Mouse (Mus musculus) limb, embryonic 15.5 days (tissue): ENCODE results near the gene Sh3pxd2a. TPM values are rescaled to one million over a fixed set of nuclear protein-coding genes. Genes with fewer than 3 reads are reported as not detected.

Experiments used
- ATAC-seq: fragments of 200-750 bp; cut with Nextera tagmentation; 2 replicates; pipeline ENCODE4 v1.8.0; 2017; ENCODE audit warnings: low read depth, moderate TSS enrichment; ENCODE audit not compliant: insufficient number of reproducible peaks, low FRiP score, low TSS enrichment
- H3K27ac ChIP-seq: fragments of 300-500 bp; sonication (generic); 2 replicates; pipeline ENCODE4 v1.5.1; 2015; ENCODE audit warnings: moderate library complexity, mild to moderate bottlenecking, inconsistent platforms
- H3K27me3 ChIP-seq: fragments of 300-500 bp; sonication (generic); 2 replicates; pipeline ENCODE4 v1.6.1; 2015; ENCODE audit warnings: inconsistent platforms
- H3K36me3 ChIP-seq: fragments of 300-500 bp; sonication (generic); 2 replicates; pipeline ENCODE4 v1.6.1; 2015; ENCODE audit warnings: inconsistent platforms
- H3K4me1 ChIP-seq: fragments of 300-500 bp; sonication (generic); 2 replicates; pipeline ENCODE4 v1.6.1; 2015; ENCODE audit warnings: inconsistent platforms
- H3K4me2 ChIP-seq: fragments of 300-500 bp; sonication (generic); 2 replicates; pipeline ENCODE4 v1.6.1; 2015; ENCODE audit warnings: mild to moderate bottlenecking, inconsistent platforms
- H3K4me3 ChIP-seq: fragments of 300-500 bp; sonication (generic); 2 replicates; pipeline ENCODE4 v1.5.1; 2015; ENCODE audit warnings: mild to moderate bottlenecking, inconsistent platforms
- H3K9ac ChIP-seq: fragments of 300-500 bp; sonication (generic); 2 replicates; pipeline ENCODE4 v1.6.1; 2015; ENCODE audit warnings: inconsistent platforms
- H3K9me3 ChIP-seq: fragments of 300-500 bp; sonication (generic); 2 replicates; pipeline ENCODE4 v1.6.1; 2016; ENCODE audit warnings: inconsistent platforms
- WGBS: fragments of 180-500 bp; shearing (Covaris S2); methylation state at CpG from one replicate; pipeline ENCODE4 v1.1.7; 2015; 5-methylcytosine and 5-hydroxymethylcytosine counted together
- polyA plus RNA-seq: library from polyadenylated mRNA; unstranded; fragments of >200 nt; fragmentation: Nextera tagmentation; extraction: Ambion mirVana; gene quantifications from 2 replicates; pipeline ENCODE4 v1.2.1, GENCODE M21; 2015

The Sh3pxd2a gene
- polyA plus RNA-seq, 1 experiment from 2014 or later: 12.4 TPM

DNA sequence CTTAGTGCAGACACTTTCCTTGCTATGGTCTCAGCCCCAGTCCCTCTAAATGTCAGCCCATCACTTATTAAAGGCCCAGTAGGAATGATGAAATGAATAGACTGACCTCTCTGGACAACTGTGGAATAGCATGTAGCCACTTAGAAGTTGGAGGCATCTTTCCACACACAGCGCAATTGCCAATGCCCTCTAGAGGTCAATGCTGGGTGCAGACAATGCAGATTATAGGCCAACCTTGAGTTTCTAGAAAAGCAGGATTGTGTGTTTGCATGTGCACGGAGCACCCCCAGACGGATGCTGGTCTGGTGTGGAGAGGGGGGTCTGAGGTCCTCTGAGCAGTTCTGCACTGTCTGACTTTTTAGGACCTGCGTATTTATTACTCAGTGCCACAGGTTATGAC lies 39.4 kb upstream of the Sh3pxd2a start:
- Histone ChIP-seq H3K36me3 (peaks cover 14% of the 10 kb centered on the region), H3K4me3 (no peak overlapping the region), H3K4me2 (no peak overlapping the region), H3K9me3 (no peaks in the 10 kb centered on the region), H3K9ac (no peak overlapping the region), H3K27me3 (no peaks in the 10 kb centered on the region), H3K4me1 (peaks cover 25% of the 10 kb centered on the region), H3K27ac (no peak overlapping the region)
- WGBS: 76% methylated on average over 4 of the region's 4 CpGs
- ATAC-seq: no peak

DNA sequence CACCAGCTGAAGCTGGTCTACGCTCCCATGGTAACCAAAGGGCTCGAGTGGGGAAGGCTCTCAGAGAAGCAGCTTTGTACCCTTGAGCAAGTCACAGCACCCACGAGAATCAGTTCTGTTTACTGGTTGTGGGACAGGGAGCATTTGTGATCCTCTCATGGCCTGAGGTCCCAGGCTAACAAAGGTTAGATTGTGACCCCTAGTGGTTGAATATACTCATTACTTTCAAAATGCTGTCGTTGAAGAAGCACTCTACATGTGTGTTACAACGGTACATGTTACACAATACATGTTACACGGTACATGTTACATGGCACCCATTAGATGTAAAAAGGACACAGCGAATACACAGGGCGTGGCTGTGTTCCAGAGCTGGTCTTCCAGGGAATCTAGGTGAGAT lies 38.4 kb upstream of the Sh3pxd2a start:
- no peak overlapping the region for H3K4me3 ChIP-seq
- no peak for ATAC-seq
- 69% methylated on average over 8 of the region's 8 CpGs for WGBS
- H3K27ac ChIP-seq: no peak overlapping the region
- no peak overlapping the region for H3K9ac ChIP-seq
- H3K27me3 ChIP-seq: no peaks in the 10 kb centered on the region
- no peaks in the 10 kb centered on the region for H3K9me3 ChIP-seq
- H3K4me1 ChIP-seq: peaks cover 24% of the 10 kb centered on the region
- peaks cover 14% of the 10 kb centered on the region for H3K36me3 ChIP-seq
- H3K4me2 ChIP-seq: no peak overlapping the region

DNA sequence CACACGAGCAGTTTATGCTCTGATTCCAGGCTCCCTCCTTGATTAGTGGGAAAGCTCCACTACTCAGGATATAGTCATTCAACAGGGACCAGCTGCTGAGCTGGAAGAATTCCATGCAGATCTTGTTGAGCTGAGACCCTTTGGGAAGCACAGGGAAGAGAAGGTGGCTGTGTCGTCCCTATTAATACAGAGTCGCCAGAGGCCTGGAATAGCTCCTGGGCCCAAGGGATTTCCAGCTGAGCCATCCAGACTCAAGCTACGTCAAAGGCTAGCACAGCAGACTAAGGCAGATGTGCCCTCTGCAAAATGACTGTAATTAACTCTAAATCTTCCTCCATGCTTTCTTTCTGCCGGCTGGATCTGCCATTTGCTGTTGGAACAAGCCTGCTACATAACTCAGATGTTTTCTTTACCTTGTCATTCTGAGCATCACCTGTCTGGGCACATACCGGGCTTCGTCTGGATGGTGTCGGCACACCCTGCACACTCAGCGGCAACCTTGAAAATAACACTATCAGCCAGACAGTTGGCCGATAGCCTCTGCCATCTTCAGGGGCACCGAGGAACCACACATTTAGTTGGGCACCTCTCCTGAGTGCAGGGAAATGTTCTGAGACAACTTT lies 36.3 kb upstream of the Sh3pxd2a start:
- Histone ChIP-seq H3K9ac (no peak overlapping the region), H3K36me3 (peaks cover 8% of the 10 kb centered on the region), H3K27ac (peak overlapping the region; percentile 75), H3K27me3 (no peaks in the 10 kb centered on the region), H3K4me3 (no peak overlapping the region), H3K4me2 (no peak overlapping the region), H3K4me1 (peaks cover 27% of the 10 kb centered on the region), H3K9me3 (no peaks in the 10 kb centered on the region)
- ATAC-seq: no peak
- WGBS: 56% methylated on average over 11 of the region's 11 CpGs

DNA sequence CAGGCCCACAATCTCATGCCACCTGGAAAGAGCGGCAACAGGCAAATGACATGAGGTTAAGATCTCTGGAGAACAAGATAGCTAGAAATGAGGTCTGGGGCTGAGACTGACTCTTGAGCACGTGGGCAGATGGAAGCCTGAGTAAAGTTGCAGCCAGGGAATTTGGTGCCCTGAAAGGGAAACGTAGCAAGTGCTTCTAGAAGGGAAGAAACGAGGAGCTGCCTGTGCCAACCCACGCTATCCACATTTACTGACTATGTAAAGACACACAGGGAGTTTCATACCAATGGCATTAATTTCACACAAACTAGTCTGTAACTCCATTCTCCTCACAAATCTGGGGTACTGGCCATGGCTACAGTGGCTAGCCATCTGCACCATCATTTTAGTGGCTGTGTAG lies 35.6 kb upstream of the Sh3pxd2a start:
- no peaks in the 10 kb centered on the region for H3K27me3 ChIP-seq
- 72% methylated on average over 5 of the region's 5 CpGs for WGBS
- H3K4me3 ChIP-seq: no peak overlapping the region
- no peak overlapping the region for H3K4me2 ChIP-seq
- H3K27ac ChIP-seq: peak overlapping the region; percentile 64; the same call in 1 of the 2 replicates
- H3K36me3 ChIP-seq: peaks cover 3% of the 10 kb centered on the region
- peaks cover 27% of the 10 kb centered on the region for H3K4me1 ChIP-seq
- no peak overlapping the region for H3K9ac ChIP-seq
- ATAC-seq: no peak
- no peaks in the 10 kb centered on the region for H3K9me3 ChIP-seq

DNA sequence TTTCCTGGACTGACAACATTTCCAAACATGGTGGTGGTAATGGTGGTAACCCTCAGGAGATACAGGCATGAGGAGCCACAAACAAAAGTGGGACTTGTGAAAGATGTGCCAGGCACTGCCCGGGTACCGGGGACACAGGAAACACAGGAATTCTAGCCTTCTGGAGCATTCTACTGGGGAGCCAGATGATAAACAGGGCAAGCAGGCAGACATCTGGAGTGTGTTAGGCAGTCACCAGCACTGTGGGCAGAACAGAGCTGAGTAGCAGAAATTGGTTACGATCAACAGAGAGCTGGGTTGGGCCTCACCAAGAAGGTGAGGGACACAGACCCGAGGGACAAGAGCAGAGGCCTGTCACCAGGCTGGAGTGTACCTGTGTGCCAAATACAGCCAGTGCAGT lies 34.7 kb upstream of the Sh3pxd2a start:
- Histone ChIP-seq H3K27ac (peak overlapping the region; percentile 64), H3K9me3 (no peaks in the 10 kb centered on the region), H3K4me1 (peaks cover 27% of the 10 kb centered on the region), H3K4me2 (no peak overlapping the region), H3K9ac (no peak overlapping the region), H3K36me3 (peaks cover 3% of the 10 kb centered on the region), H3K4me3 (no peak overlapping the region), H3K27me3 (no peaks in the 10 kb centered on the region)
- 26% methylated on average over 4 of the region's 4 CpGs for WGBS
- no peak for ATAC-seq

DNA sequence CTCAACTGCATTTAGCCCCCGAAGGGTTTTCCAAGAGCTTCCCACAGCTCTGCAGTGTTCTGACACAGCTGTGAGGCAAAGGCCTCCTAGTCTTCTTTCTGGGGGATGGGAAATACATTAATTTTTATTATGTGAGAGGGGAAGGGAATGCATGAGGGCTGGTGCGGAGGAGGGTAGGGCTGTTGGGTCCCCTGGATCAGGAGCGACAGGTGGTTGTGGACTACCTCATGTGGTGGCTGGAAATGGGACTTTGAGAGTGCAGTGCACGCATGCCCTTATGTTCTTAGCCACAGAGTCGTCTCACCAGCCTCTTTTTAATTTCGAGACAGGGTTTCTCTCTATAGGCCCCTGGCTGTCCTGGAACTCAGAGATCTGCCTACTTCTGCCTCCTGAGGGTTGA lies 33.5 kb upstream of the Sh3pxd2a start:
- Histone ChIP-seq H3K4me1 (peaks cover 37% of the 10 kb centered on the region), H3K36me3 (no peaks in the 10 kb centered on the region; the same call in 1 of the 2 replicates), H3K4me2 (no peak overlapping the region), H3K27ac (peak overlapping the region; percentile 6; the same call in 1 of the 2 replicates), H3K27me3 (no peaks in the 10 kb centered on the region), H3K9ac (no peak overlapping the region), H3K4me3 (no peak overlapping the region), H3K9me3 (no peaks in the 10 kb centered on the region)
- WGBS: 43% methylated on average over 6 of the region's 6 CpGs
- no peak for ATAC-seq

DNA sequence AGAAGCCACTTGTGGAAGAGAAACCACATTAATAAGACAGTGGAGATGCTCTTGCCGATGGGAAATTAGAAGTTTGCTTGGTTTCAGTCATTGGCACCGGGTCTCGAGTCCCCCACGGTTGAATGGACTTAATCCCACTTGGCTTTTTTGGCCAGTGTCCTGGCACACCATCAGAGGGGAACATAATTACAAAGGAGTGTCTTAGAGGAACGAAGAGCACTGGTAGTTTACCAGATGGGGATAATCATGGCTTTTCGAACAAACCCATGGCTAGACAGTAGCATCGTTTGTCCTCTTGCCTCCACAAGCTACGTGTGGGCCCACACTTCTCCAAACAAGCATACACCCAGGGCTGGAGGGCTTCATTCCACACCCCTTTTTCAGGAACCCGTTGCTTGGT lies 33.1 kb upstream of the Sh3pxd2a start:
- Histone ChIP-seq H3K9me3 (no peaks in the 10 kb centered on the region), H3K27me3 (no peaks in the 10 kb centered on the region), H3K4me3 (no peak overlapping the region), H3K4me2 (no peak overlapping the region), H3K9ac (no peak overlapping the region), H3K27ac (peak overlapping the region; percentile 6; the same call in 1 of the 2 replicates), H3K36me3 (no peaks in the 10 kb centered on the region; the same call in 1 of the 2 replicates), H3K4me1 (peaks cover 38% of the 10 kb centered on the region)
- WGBS: 52% methylated on average over 9 of the region's 9 CpGs
- ATAC-seq: no peak

DNA sequence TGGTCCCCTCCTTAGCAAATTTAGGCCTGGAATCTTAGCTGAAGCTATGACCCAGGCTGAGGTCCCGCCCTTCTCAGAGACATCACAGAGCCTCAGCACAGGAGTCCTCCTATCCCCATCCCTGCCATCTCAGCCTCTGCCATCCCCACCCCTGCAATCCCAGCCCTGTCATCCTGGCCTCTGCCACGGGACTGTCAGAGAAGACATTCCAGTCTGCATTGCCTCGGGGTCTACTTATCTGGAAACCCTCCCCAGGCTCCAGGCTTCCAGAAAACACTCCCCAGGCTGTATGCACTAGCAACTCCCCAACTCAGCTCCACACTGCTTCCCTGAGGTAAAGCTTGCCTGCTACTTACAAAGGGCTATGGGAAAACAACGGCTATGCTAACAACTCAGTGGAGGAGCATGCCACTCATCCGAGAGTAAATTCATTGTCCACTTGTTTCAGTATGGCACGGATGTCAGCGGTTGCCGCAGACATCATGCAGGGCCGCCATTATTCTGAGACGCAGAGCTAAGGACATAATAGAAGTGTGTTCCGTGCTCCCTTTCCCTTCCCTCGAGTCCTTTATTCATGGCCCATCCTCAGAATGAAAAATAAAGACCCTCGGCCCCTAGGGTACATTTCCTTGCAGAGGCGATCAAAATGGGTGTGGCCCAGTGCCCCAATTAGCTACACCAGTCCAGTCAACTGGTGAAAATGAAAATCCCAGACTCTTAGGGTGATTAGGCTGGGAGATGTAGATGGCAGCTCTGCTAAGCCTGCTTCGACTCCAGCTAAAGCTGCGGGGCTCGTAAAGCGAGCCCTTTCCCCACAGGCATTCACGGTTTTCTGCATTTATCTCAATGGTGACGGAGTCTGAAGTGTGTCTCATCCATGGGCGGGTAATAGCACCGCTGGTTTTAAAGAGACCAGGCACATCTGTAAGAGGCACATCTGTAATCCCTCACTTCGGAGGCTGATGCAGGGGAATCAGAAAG lies 29.1 kb upstream of the Sh3pxd2a start:
- 57% methylated on average over 23 of the region's 23 CpGs for WGBS
- Histone ChIP-seq H3K36me3 (no peaks in the 10 kb centered on the region), H3K27ac (peak overlapping the region; percentile 43; the same call in 1 of the 2 replicates), H3K4me1 (peaks cover 26% of the 10 kb centered on the region), H3K4me2 (no peak overlapping the region), H3K4me3 (no peak overlapping the region), H3K9me3 (no peaks in the 10 kb centered on the region), H3K9ac (no peak overlapping the region), H3K27me3 (no peaks in the 10 kb centered on the region)
- ATAC-seq: no peak

DNA sequence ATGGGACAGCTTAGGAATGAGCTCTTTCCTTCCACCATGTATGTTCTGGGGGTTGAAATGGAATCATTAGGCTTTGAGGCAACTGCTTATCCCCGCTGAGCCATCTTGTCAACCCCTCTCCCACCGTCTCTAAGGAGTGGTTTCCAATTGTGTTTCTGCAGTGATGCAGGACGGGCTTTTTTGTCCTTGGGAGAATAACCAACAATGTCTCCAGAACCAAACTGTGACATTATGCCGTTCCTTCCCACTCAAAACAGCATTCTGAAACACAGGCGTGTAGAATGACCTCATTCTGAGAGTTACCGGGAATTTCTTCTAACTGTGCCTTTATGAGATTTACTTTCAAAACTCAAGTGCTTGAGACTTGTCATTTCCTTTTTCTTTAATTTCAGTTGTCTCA lies 28.2 kb upstream of the Sh3pxd2a start:
- 78% methylated on average over 6 of the region's 6 CpGs for WGBS
- Histone ChIP-seq H3K4me1 (peaks cover 19% of the 10 kb centered on the region), H3K4me2 (no peak overlapping the region), H3K9ac (no peak overlapping the region), H3K27ac (peak overlapping the region; percentile 57), H3K36me3 (no peaks in the 10 kb centered on the region), H3K9me3 (no peaks in the 10 kb centered on the region), H3K4me3 (no peak overlapping the region), H3K27me3 (no peaks in the 10 kb centered on the region)
- ATAC-seq: no peak

DNA sequence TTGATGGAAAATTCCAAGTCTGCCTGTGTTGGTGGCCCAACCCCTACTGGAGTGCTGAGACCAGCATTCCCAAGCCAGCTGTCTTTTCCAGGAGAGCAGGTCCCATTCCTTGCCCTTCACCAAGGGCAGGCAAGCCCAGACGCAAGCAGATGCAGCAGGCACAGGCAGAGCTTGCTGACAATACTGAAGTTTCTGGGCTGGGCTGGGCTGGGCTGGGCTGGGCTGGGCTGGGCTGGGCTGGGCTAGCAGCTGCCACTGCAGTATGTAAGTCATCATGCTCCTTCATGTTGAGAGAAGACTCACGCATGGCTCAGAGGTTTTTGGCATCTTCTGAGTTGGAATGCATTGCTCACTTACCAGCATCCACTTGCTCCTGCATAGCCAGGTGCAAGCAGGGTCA lies 27.7 kb upstream of the Sh3pxd2a start:
- Histone ChIP-seq H3K9me3 (no peaks in the 10 kb centered on the region), H3K4me1 (peaks cover 13% of the 10 kb centered on the region; the same call in 1 of the 2 replicates), H3K27me3 (no peaks in the 10 kb centered on the region), H3K9ac (no peak overlapping the region), H3K4me2 (no peak overlapping the region), H3K36me3 (no peaks in the 10 kb centered on the region), H3K27ac (peak overlapping the region; percentile 57; the same call in 1 of the 2 replicates), H3K4me3 (no peak overlapping the region)
- ATAC-seq: peak; percentile 50; the same call in 1 of the 2 replicates
- 54% methylated on average over 2 of the region's 2 CpGs for WGBS

DNA sequence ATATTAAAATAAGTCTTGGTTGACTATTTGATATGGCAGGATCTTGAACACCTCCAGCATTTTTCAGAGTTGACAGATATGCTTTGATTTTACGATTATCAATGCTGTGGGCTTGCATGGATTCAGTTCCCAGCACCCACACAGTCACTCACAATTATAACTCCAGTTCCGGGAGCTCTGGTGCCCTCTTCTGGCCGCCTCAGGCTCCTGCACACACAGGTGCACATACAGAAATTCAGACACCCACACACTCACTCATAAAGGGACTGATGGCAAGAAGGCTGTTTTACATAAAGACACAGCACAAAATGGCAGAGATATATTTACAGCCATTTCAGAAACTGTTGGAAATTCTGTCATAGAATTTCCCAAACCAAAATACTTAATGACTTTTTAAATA lies 25.0 kb upstream of the Sh3pxd2a start:
- Histone ChIP-seq H3K36me3 (no peaks in the 10 kb centered on the region), H3K27me3 (no peaks in the 10 kb centered on the region), H3K9ac (no peak overlapping the region), H3K4me2 (no peak overlapping the region), H3K9me3 (no peaks in the 10 kb centered on the region), H3K27ac (no peak overlapping the region), H3K4me3 (no peak overlapping the region), H3K4me1 (peaks cover 23% of the 10 kb centered on the region)
- no peak for ATAC-seq
- WGBS: 85% methylated on average over 3 of the region's 3 CpGs

DNA sequence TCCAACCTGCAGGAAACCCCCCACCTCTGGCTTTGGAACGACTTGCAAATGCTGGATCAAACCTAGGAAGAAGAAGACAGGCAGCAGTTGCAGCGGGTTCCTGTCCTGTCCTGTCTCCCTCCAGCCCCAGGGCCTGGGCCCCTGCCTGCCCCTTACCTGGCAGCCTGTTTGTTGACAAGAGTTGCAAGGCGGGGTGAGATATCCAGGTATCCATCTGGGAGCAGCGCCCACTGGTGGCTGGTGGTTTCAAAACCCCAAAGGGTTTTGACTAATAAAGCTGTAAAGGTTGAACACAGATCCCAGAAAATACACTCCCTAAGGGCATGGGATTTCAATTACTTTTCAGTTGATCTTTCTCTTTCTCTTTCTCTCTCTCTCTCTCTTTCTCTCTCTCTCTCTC lies 24.0 kb upstream of the Sh3pxd2a start:
- peaks cover 18% of the 10 kb centered on the region for H3K4me1 ChIP-seq
- no peak overlapping the region for H3K4me3 ChIP-seq
- no peak overlapping the region for H3K27ac ChIP-seq
- no peaks in the 10 kb centered on the region for H3K36me3 ChIP-seq
- H3K9me3 ChIP-seq: no peaks in the 10 kb centered on the region
- H3K27me3 ChIP-seq: no peaks in the 10 kb centered on the region
- no peak overlapping the region for H3K9ac ChIP-seq
- no peak for ATAC-seq
- 36% methylated on average over 4 of the region's 4 CpGs for WGBS
- no peak overlapping the region for H3K4me2 ChIP-seq
